ENCODE assay signal across 13 mouse cellular contexts in genomic region chr5:120437539-120437938, GRCm38 (mm10). TPM values are rescaled to one million over a fixed set of nuclear protein-coding genes. Genes with fewer than 3 reads are reported as not detected.
DNase-seq lines count a peak whose midpoint lies in the region; ATAC-seq lines count a peak whose summit lies in the region.
"Had no signal": no experiment of that assay in that cellular context is flagged by ENCODE, and none has a peak within 500 bp of the region (broad histone marks: within the 10 kb centered on the region; RNA-seq: fewer than 3 reads in every experiment).

No protein-coding gene starts in this region.

- no peaks in the 10 kb centered on the region for H3K36me3 ChIP-seq in heart, embryonic 13.5 days
- no peaks in the 10 kb centered on the region for H3K36me3 ChIP-seq in forebrain, embryonic 11.5 days (ENCODE audit: control insufficient read depth, insufficient read depth, low read length)
- no peaks in the 10 kb centered on the region for H3K36me3 ChIP-seq in limb, embryonic 11.5 days (ENCODE audit: control insufficient read depth, insufficient read depth, low read length)
- no peaks in the 10 kb centered on the region for H3K36me3 ChIP-seq in neural tube, embryonic 15.5 days

- WGBS in heart, embryonic 13.5 days = 2% methylated on average over 17 of the region's 17 CpGs
- WGBS in forebrain, embryonic 11.5 days = 1% methylated on average over 17 of the region's 17 CpGs
- under 1% methylated on average over 17 of the region's 17 CpGs for WGBS in limb, embryonic 11.5 days
- WGBS in neural tube, embryonic 15.5 days = under 1% methylated on average over 17 of the region's 17 CpGs

- intact Hi-C loops in heart, postnatal 10 days (cut with DNase I) = no loop called here

- peaks cover 31% of the 10 kb centered on the region for H3K4me1 ChIP-seq in heart, embryonic 13.5 days
- peaks cover 29% of the 10 kb centered on the region for H3K4me1 ChIP-seq in forebrain, embryonic 11.5 days (replicated peaks; ENCODE audit: control insufficient read depth, insufficient read depth, low read length)
- peaks cover 14% of the 10 kb centered on the region for H3K4me1 ChIP-seq in limb, embryonic 11.5 days (ENCODE audit: control insufficient read depth, insufficient read depth, low read length)
- H3K4me1 ChIP-seq in neural tube, embryonic 15.5 days = peaks cover 26% of the 10 kb centered on the region

- H3K27me3 ChIP-seq in heart, embryonic 13.5 days (replicated peaks) = peaks cover 96% of the 10 kb centered on the region
- peaks cover 61% of the 10 kb centered on the region for H3K27me3 ChIP-seq in forebrain, embryonic 11.5 days (ENCODE audit: control insufficient read depth, insufficient read depth, low read length)
- peaks cover 78% of the 10 kb centered on the region for H3K27me3 ChIP-seq in limb, embryonic 11.5 days (ENCODE audit: control insufficient read depth, insufficient read depth, low read length)
- peaks cover 61% of the 10 kb centered on the region for H3K27me3 ChIP-seq in neural tube, embryonic 15.5 days (replicated peaks)

- H3K9me3 ChIP-seq in heart, embryonic 13.5 days = no peaks in the 10 kb centered on the region
- H3K9me3 ChIP-seq in forebrain, embryonic 11.5 days (ENCODE audit: control insufficient read depth, low read length) = no peaks in the 10 kb centered on the region
- H3K9me3 ChIP-seq in limb, embryonic 11.5 days (ENCODE audit: control insufficient read depth, low read length) = no peaks in the 10 kb centered on the region
- no peaks in the 10 kb centered on the region for H3K9me3 ChIP-seq in neural tube, embryonic 15.5 days (replicated peaks)

- ATAC-seq in heart, embryonic 13.5 days (ENCODE audit: extremely low read depth, insufficient number of reproducible peaks, low FRiP score, low TSS enrichment) = no peak
- ATAC-seq in forebrain, embryonic 11.5 days (replicated peaks; ENCODE audit: low FRiP score) = 0 out of 2 replicates have a peak, but pooled peaks have one; percentile 3
- no peak for ATAC-seq in limb, embryonic 11.5 days (ENCODE audit: insufficient number of reproducible peaks, low FRiP score, low TSS enrichment, low read depth)
- ATAC-seq in neural tube, embryonic 15.5 days (ENCODE audit: low FRiP score) = no peak
- no peak for ATAC-seq in monocyte, adult 5-6 weeks (replicated peaks; ENCODE audit: insufficient number of reproducible peaks, low FRiP score, low TSS enrichment, poor library complexity, severe bottlenecking)
- no peak for ATAC-seq in frontal cortex, adult (ENCODE audit: low TSS enrichment)
- ATAC-seq: CD4-positive, CD25-positive, alpha-beta regulatory T cell, adult 4 months had no signal

- DNase-seq in heart, postnatal 10 days = no peak
- DNase-seq in forebrain, embryonic 11.5 days (ENCODE audit: low spot score) = peak; percentile 65
- no peak for DNase-seq in limb, embryonic 11.5 days (ENCODE audit: low spot score)
- DNase-seq in adrenal gland, adult 2 months = no peak
- DNase-seq: cerebellum, adult 11 months; heart, adult 11 months had no signal

- peak overlapping the region; percentile 37; the same call in 1 of the 2 replicates for H3K4me3 ChIP-seq in heart, embryonic 13.5 days
- H3K4me3 ChIP-seq in forebrain, embryonic 11.5 days (ENCODE audit: low read depth, low read length) = peak overlapping the region; percentile 26
- H3K4me3 ChIP-seq in limb, embryonic 11.5 days (ENCODE audit: low read depth, low read length) = peak overlapping the region; percentile 17; the same call in 1 of the 2 replicates
- H3K4me3 ChIP-seq in neural tube, embryonic 15.5 days (replicated peaks) = peak overlapping the region; percentile 54

- no peak overlapping the region for H3K27ac ChIP-seq in heart, embryonic 13.5 days (replicated peaks)
- H3K27ac ChIP-seq in forebrain, embryonic 11.5 days (ENCODE audit: low read depth, low read length) = peak overlapping the region; percentile 84
- H3K27ac ChIP-seq in limb, embryonic 11.5 days (replicated peaks; ENCODE audit: low read depth, low read length) = no peak overlapping the region
- H3K27ac ChIP-seq in neural tube, embryonic 15.5 days (replicated peaks) = peak overlapping the region; percentile 79

- peak overlapping the region; percentile 44; the same call in 1 of the 2 replicates for H3K4me2 ChIP-seq in heart, embryonic 13.5 days
- peak overlapping the region; percentile 77 for H3K4me2 ChIP-seq in forebrain, embryonic 11.5 days (ENCODE audit: low read depth, low read length, severe bottlenecking)
- no peak overlapping the region for H3K4me2 ChIP-seq in limb, embryonic 11.5 days (ENCODE audit: low read depth, severe bottlenecking)
- H3K4me2 ChIP-seq in neural tube, embryonic 15.5 days = peak overlapping the region; percentile 55

- no peak overlapping the region for H3K9ac ChIP-seq in heart, embryonic 13.5 days
- peak overlapping the region; percentile 63 for H3K9ac ChIP-seq in forebrain, embryonic 11.5 days (ENCODE audit: low read length)
- no peak overlapping the region for H3K9ac ChIP-seq in limb, embryonic 11.5 days (ENCODE audit: low read length)
- peak overlapping the region; percentile 45 for H3K9ac ChIP-seq in neural tube, embryonic 15.5 days (replicated peaks)

RNA-seq across cellular contexts. Expression of gene Lhx5, which starts 6.0 kb away (rescaled TPM):
- polyA plus RNA-seq in heart, embryonic 13.5 days (2015; fragmentation: Nextera tagmentation; extraction: Ambion mirVana) = not detected in 2 replicates
- total RNA-seq in heart, postnatal 10 days (2021) = not detected
- polyA plus RNA-seq in forebrain, embryonic 11.5 days (2014; fragmentation: Nextera tagmentation; extraction: Ambion mirVana) = 22.7 and 25.2 TPM in 2 replicates
- polyA plus RNA-seq in limb, embryonic 11.5 days (2014; fragmentation: Nextera tagmentation; extraction: Ambion mirVana) = not detected in 2 replicates
- 18.7 and 22.4 TPM in 2 replicates for polyA plus RNA-seq in neural tube, embryonic 15.5 days (2015; fragmentation: Nextera tagmentation; extraction: Ambion mirVana)
- not detected in 3 replicates for total RNA-seq in monocyte, adult 5-6 weeks (2017)
- not detected for total RNA-seq in adrenal gland, adult 2 months (2021)
- not detected in 2 replicates for polyA plus RNA-seq in adrenal gland, adult 2 months (2012; rRNA removed)
- total RNA-seq: left cerebral cortex, postnatal 36 days had no signal
- polyA plus RNA-seq: CD4-positive, CD25-positive, alpha-beta regulatory T cell, adult 4 months had no signal

RNA-seq across cellular contexts. Expression of gene Sdsl, which starts 35.1 kb away (rescaled TPM):
- polyA plus RNA-seq in heart, embryonic 13.5 days (2015; fragmentation: Nextera tagmentation; extraction: Ambion mirVana) = 10.9 and 11.3 TPM in 2 replicates
- 10 to 100 TPM in 1 of 2 experiments, 1 to 10 TPM in 1; 9.1 to 11.2 TPM for total RNA-seq in heart, postnatal 10 days (2021)
- 4.5 and 6.0 TPM in 2 replicates for polyA plus RNA-seq in forebrain, embryonic 11.5 days (2014; fragmentation: Nextera tagmentation; extraction: Ambion mirVana)
- 4.0 and 4.2 TPM in 2 replicates for polyA plus RNA-seq in limb, embryonic 11.5 days (2014; fragmentation: Nextera tagmentation; extraction: Ambion mirVana)
- polyA plus RNA-seq in neural tube, embryonic 15.5 days (2015; fragmentation: Nextera tagmentation; extraction: Ambion mirVana) = 7.9 TPM in 2 replicates
- not detected in 3 replicates for total RNA-seq in monocyte, adult 5-6 weeks (2017)
- 10 to 100 TPM; 46.3 to 71.9 TPM for total RNA-seq in adrenal gland, adult 2 months (2021)
- polyA plus RNA-seq in adrenal gland, adult 2 months (2012; rRNA removed) = 114 and 115 TPM in 2 replicates
- polyA plus RNA-seq: CD4-positive, CD25-positive, alpha-beta regulatory T cell, adult 4 months had no signal

RNA-seq across cellular contexts. Expression of gene Sds, which starts 38.8 kb away (rescaled TPM):
- polyA plus RNA-seq in heart, embryonic 13.5 days (2015; fragmentation: Nextera tagmentation; extraction: Ambion mirVana) = 0.25 TPM in 1 of 2 replicates, not detected in the other
- total RNA-seq in heart, postnatal 10 days (2021) = not detected
- polyA plus RNA-seq in forebrain, embryonic 11.5 days (2014; fragmentation: Nextera tagmentation; extraction: Ambion mirVana) = not detected in 2 replicates
- polyA plus RNA-seq in limb, embryonic 11.5 days (2014; fragmentation: Nextera tagmentation; extraction: Ambion mirVana) = not detected in 2 replicates
- not detected in 2 replicates for polyA plus RNA-seq in neural tube, embryonic 15.5 days (2015; fragmentation: Nextera tagmentation; extraction: Ambion mirVana)
- total RNA-seq in monocyte, adult 5-6 weeks (2017) = not detected in 3 replicates
- under 1 TPM in 1 of 2 experiments, not detected in 1; 0.55 TPM for total RNA-seq in adrenal gland, adult 2 months (2021)
- 1.2 TPM in 1 of 2 replicates, not detected in the other for polyA plus RNA-seq in adrenal gland, adult 2 months (2012; rRNA removed)
- total RNA-seq: left cerebral cortex, postnatal 36 days had no signal
- polyA plus RNA-seq: CD4-positive, CD25-positive, alpha-beta regulatory T cell, adult 4 months; large intestine, adult 2 months had no signal

Comparison
In these comparisons a context has a peak if more than half of its experiments do, and no peak if none do; other contexts are left out.
1. H3K27ac ChIP-seq: peak in forebrain, embryonic 11.5 days (single experiment) and neural tube, embryonic 15.5 days (single experiment); none in heart, embryonic 13.5 days (single experiment) and limb, embryonic 11.5 days (single experiment).
2. H3K9ac ChIP-seq: peak in forebrain, embryonic 11.5 days (single experiment) and neural tube, embryonic 15.5 days (single experiment); none in heart, embryonic 13.5 days (single experiment) and limb, embryonic 11.5 days (single experiment).
3. RNA of gene Lhx5, which starts 6.0 kb away (polyA plus RNA-seq): 22.7 to 25.2 TPM in forebrain, embryonic 11.5 days and 18.7 to 22.4 TPM in neural tube, embryonic 15.5 days; not detected in limb, embryonic 11.5 days, not detected in heart, embryonic 13.5 days and not detected in adrenal gland, adult 2 months; every median in the first group is over 10 times any median in the second.
4. Peak in every context shown above with its lines, with median percentiles within 50 percentile points of each other: H3K4me3 ChIP-seq.